Mouse (Mus musculus) lung, postnatal 25 days (tissue): ENCODE data around the gene Atl1.

Experiments used
- DNase-seq: peaks from one replicate; pipeline ENCODE4 v3.0.0; 2022; ENCODE audit warnings: low spot score

The Atl1 gene

DNA sequence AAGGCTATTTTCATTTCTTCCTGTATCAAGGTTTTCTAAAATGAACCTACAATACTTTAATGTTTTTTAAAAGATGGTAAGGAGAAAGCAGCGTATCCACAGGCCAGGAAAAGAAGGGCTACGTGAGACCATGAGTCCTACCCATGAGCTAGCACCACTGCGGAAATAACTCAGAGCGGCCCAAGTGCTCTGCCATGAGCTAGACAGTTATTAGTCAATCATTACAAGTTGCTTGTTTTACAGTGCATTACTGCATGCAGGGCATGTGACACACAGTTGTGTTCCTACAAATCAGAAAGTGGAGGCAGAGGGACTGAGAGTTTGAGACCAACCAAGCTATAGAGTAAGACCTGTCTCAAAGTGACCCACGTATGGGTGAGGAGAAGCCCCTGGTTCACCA, 8.4 kb upstream of the Atl1 start:
- no peak for DNase-seq

GRCm38 (mm10) chr12:69885170-69885923, 7.1 kb upstream of the Atl1 start:
- DNase-seq, result no peak

- DNase-seq, result peak; percentile 36
Measured at GRCm38 (mm10) chr12:69887776-69888175, 4.6 kb upstream of the Atl1 start.

- no peak for DNase-seq
Measured at GRCm38 (mm10) chr12:69888345-69888744, 4.1 kb upstream of the Atl1 start.

- DNase-seq, result no peak
Measured at GRCm38 (mm10) chr12:69890051-69890450, 2.4 kb upstream of the Atl1 start.

GRCm38 (mm10) chr12:69890476-69890875, 1.9 kb upstream of the Atl1 start:
- DNase-seq, result no peak

DNA sequence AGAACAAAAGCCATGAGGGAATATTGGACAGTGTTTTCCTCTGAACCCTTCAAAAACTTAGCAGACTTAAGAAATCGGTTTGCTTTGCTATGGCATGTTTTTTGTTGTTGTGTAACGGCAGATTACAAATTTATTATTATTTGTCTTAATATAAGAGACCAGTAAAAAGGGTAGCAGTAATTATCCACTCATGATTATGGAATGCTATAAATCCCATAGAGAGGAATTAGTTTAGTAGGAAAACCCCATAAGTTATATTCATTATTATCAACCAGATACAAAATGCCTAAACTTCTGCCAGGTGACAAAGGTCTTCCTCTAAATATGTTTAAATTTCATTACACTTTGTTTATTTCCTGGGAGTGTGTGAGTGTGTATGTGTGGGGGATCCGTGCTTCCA, 693 bp upstream of the Atl1 start:
- DNase-seq, result no peak

GRCm38 (mm10) chr12:69893927-69894326, 1.5 kb downstream of the Atl1 start:
- DNase-seq, result no peak

- DNase-seq, result no peak
Measured at GRCm38 (mm10) chr12:69895046-69895445, 2.6 kb downstream of the Atl1 start.

GRCm38 (mm10) chr12:69898119-69898518, 5.7 kb downstream of the Atl1 start:
- no peak for DNase-seq

DNA sequence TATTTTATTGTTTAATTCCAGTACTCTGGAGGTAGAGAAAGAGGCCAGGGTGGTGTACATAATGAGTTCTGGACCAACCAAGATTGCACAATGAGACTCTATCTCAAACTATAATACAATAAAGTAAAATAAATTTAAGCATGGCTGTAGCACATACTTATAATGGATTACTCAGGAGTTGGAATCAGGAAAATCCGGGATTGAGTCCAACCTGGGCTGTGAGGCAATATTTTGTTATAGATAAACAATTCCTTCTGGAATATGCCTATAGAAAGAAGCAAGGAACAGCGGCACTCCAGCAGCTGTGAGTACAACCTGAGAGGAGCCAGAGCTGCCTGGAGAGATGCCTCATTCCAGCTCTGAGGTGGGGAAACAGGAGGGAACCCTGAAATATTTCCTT, 12.6 kb downstream of the Atl1 start:
- DNase-seq, result no peak

GRCm38 (mm10) chr12:69907667-69908510, 15.5 kb downstream of the Atl1 start:
- DNase-seq, result no peak

DNA sequence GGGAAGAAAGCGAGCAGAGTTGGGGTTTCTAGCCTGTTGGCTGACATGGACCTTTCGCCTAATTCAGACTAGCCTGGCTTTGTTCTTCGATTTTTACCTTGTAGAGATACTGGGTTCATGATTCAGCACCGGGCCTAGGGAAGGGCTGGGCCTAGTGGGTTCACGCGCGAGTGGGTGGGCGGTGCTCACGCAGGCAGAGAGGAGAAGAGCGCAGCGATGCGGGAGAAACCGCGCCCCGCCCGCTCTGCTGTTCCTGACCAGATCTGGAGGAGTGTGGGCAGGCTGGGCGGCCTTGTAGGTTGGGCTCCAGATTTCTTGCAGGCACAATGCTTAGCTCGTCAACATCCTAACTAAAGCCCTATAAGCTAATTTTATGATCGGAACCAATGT, 16.1 kb downstream of the Atl1 start:
- no peak for DNase-seq

GRCm38 (mm10) chr12:69911906-69912305, 19.5 kb downstream of the Atl1 start:
- no peak for DNase-seq

GRCm38 (mm10) chr12:69912737-69913136, 20.3 kb downstream of the Atl1 start:
- no peak for DNase-seq

DNA sequence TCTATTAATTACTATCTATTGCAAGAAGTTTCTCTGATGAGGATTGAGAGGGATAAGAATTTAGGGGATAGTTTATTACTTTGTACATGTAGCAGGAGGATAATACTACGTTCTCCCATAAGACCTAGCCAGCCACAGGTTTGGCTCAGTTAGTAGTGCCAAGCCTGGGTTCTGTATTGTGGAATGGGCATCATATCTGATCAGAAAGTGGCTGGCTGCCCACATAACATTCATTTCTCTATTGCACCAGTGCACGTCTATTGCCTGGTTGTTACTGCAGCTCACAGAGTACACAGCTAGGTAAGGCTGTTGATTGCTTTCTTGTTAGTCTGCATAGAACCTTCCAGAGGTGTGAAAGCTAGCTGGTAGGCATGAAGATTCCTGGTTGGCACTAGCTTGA, 25.5 kb downstream of the Atl1 start:
- DNase-seq, result no peak

DNA sequence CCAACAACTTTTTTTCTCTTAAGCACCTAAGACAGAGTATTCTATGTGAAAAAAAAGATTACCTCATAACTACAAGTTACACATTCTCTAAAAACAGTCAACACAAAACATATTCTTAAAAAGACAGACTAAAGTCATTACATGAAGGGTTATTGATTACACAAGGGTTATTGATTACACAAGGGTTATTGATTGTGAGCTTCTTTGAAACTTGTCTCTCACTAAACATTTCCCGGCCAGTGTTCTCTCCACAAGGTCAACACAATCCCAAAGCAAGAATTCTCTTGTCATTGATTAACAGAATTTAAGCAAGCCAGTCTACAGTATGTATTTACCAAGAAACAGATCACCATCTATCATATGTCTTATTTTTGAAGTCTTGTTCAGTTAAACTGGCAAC, 29.7 kb downstream of the Atl1 start:
- DNase-seq, result no peak

- DNase-seq, result no peak
Measured at GRCm38 (mm10) chr12:69923128-69923527, 30.7 kb downstream of the Atl1 start.

DNA sequence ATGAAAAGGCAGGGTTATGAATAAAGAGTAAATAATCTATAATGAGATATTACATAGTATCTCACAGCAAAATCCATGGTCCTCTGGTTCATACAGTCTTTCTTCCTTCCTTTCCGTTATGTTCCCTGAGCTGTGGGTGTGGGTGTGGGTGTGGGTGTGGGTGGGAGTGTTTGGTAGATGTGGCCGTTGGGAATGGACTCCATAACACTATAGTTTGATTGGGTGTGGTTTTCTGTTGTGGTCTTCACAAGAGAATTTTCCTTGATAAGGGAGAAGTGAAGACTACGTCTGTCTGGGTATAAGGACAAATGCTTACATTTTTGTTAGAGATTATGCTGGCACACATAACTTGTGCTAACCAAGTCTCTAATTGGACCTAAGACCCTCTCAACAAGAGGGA, 31.2 kb downstream of the Atl1 start:
- no peak for DNase-seq

GRCm38 (mm10) chr12:69924012-69924411, 31.6 kb downstream of the Atl1 start:
- peak; percentile 17 for DNase-seq

DNA sequence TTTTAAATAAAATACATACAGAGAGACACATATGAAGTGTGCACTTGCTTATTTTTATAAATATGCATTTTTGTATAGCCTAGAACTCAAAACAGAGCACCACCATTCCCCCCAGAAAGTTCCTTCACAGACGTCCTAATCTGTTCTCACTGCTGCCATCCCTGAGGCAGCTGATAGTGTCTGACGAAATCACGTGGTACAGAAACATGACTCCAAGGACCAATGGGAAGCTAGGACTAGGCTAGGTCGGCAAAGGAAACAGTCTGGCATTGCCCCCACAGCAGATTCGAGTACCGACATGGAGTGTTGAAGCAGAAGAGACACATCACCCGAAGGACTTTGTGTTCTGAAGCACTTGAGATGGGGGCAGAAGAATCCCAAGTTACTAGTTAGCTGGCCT, 34.3 kb downstream of the Atl1 start:
- DNase-seq, result no peak

DNA sequence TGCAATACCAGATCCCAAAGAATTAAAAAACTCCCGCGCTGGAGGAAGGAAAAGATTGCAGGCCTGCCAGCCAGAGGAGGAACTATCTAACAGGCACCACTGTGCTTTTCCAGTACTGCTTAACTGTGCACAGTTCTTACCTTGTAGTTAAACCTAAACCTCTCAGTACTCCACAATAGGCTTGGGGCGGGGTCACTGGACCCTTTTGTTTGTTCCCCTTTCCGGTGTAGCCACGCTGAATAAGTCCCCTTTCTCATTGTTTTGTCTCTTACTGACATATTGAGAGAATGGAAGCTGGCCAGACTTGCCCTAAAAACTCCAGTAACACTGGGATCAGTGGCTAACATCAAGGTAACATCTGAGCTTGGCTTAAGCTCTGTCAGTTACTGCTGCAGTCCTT, 45.3 kb downstream of the Atl1 start:
- DNase-seq, result no peak

DNA sequence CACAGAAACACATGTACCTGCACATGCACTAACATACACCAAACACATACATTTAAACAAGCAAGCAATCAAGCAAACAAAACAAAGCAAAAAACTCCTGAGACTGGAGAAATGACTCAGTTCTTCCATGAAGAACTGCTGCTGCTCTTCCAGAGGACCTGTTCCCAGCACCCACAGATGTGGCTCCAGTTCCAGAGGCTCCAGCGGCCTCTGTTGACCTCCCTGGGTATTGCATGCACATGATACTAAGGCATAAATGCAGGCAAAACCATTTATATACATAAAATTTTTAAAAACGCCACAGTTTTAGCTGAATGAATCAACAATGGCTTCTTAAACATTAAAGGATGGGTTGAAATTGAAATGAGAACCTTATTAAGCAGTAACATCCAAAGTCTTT, 46.9 kb downstream of the Atl1 start:
- DNase-seq, result no peak
